Mouse (Mus musculus) limb, embryonic 14.5 days (tissue): Measurements from ENCODE around the gene Asb16. TPM values are rescaled to one million over a fixed set of nuclear protein-coding genes. Genes with fewer than 3 reads are reported as not detected.

ENCODE experiments used
- ATAC-seq: fragments of 200-750 bp; cut with Nextera tagmentation; 2 replicates; pipeline ENCODE4 v1.8.0; 2017; ENCODE audit warnings: low read depth, moderate number of reproducible peaks, moderate TSS enrichment; ENCODE audit not compliant: low FRiP score
- DNase-seq: peaks from one replicate; pipeline ENCODE4 v3.0.0-alpha.2; 2015; ENCODE audit warnings: low spot score
- H3K27ac ChIP-seq: fragments of 300-500 bp; sonication (generic); replicated peaks from 2 replicates; pipeline ENCODE4 v1.5.1; 2014; ENCODE audit warnings: low read depth, mild to moderate bottlenecking, low read length, moderate library complexity, mixed read lengths
- H3K27me3 ChIP-seq: fragments of 300-500 bp; sonication (generic); 2 replicates; pipeline ENCODE4 v1.6.1; 2014; ENCODE audit warnings: low read length, mixed read lengths; ENCODE audit not compliant: control insufficient read depth, insufficient read depth
- H3K36me3 ChIP-seq: fragments of 300-500 bp; sonication (generic); 2 replicates; pipeline ENCODE4 v1.6.1; 2014; ENCODE audit warnings: mild to moderate bottlenecking, low read length, moderate library complexity, mixed read lengths; ENCODE audit not compliant: control insufficient read depth, insufficient read depth
- H3K4me1 ChIP-seq: fragments of 300-500 bp; sonication (generic); 2 replicates; pipeline ENCODE4 v1.6.1; 2014; ENCODE audit warnings: antibody characterized with exemption, low read length, mixed read lengths; ENCODE audit not compliant: control insufficient read depth, insufficient read depth
- H3K4me2 ChIP-seq: fragments of 300-500 bp; sonication (generic); replicated peaks from 2 replicates; pipeline ENCODE4 v1.6.1; 2014; ENCODE audit warnings: low read depth, mild to moderate bottlenecking, low read length, moderate library complexity; ENCODE audit not compliant: severe bottlenecking
- H3K4me3 ChIP-seq: fragments of 300-500 bp; sonication (generic); replicated peaks from 2 replicates; pipeline ENCODE4 v1.5.1; 2014; ENCODE audit warnings: low read length
- H3K9ac ChIP-seq: fragments of 300-500 bp; sonication (generic); 2 replicates; pipeline ENCODE4 v1.6.1; 2014; ENCODE audit warnings: mild to moderate bottlenecking, low read depth, low read length, moderate library complexity; ENCODE audit not compliant: severe bottlenecking
- H3K9me3 ChIP-seq: fragments of 300-500 bp; sonication (generic); 2 replicates; pipeline ENCODE4 v1.6.1; 2016; ENCODE audit warnings: low read length; ENCODE audit not compliant: control insufficient read depth
- POLR2A ChIP-seq: fragments of 200-500 bp; IDR thresholded peaks from 2 replicates; pipeline ENCODE4 v1.8.0; 2012; ENCODE audit warnings: inconsistent platforms, mild to moderate bottlenecking, moderate library complexity, borderline replicate concordance; ENCODE audit not compliant: insufficient read depth, insufficient read length; ENCODE audit errors: extremely low read depth
- WGBS: fragments of 180-500 bp; shearing (Covaris S2); extraction: QIAGEN DNeasy Blood & Tissue Kit; methylation state at CpG from one replicate; pipeline ENCODE4 v1.1.7; 2014; 5-methylcytosine and 5-hydroxymethylcytosine counted together
- polyA plus RNA-seq, 2 experiments: library from polyadenylated mRNA; depleted of rRNA in 1 of 2; stranded (reverse) in 1 of 2; unstranded in 1 of 2; fragments of >200 nt; fragmentation: Nextera tagmentation in 1 of 2; extraction: Ambion mirVana in 1 of 2; gene quantifications; 2 replicates each; pipeline versions ENCODE4 v1.2.1 to v1.2.3; 2012 to 2014

The Asb16 gene
- 2.2 and 2.8 TPM in 2 replicates for polyA plus RNA-seq (2012; rRNA removed)
- polyA plus RNA-seq (2014; fragmentation: Nextera tagmentation; extraction: Ambion mirVana), result 0.25 and 0.48 TPM in 2 replicates

DNA sequence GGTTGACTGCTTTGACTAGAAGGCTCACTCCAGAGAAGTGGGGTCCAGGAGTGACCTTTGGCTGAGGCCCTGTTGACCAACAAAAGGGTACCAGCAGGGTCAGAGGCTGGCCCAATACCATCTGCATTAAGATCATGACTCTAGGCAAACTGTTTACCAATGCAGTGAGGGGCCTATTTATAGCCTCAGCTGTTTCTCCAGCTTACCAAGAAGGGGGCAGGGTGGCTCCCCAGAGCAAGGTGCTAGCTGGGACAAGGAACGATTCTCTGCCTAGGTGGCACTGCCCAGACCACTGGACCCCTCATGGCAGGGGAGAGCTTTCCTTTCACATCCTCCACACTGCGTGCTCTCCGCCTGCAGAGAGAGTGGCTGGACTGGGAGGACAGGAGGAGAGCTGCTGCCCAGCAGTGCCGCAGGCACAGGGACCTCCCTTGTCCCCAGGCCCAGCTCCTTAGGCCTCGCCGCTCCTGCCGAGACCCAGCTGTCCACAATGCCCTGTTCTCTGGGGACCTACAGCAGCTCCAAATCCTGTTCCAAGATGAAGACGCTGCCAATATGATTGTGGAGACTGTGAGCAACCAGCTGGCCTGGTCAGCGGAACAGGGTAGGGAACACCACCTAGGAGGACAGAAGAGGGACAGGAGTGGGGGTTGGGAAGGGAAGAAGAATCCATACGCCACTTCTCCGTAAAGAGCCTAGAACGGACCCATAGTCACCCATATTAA, at the start of gene Asb16:
Asb16 (plus strand) TSS at position 224 of the 725 bp plus-strand sequence.
- no peak for ATAC-seq
- no peak for TF ChIP-seq POLR2A
- WGBS, result 86% methylated on average over 12 of the region's 12 CpGs

DNA sequence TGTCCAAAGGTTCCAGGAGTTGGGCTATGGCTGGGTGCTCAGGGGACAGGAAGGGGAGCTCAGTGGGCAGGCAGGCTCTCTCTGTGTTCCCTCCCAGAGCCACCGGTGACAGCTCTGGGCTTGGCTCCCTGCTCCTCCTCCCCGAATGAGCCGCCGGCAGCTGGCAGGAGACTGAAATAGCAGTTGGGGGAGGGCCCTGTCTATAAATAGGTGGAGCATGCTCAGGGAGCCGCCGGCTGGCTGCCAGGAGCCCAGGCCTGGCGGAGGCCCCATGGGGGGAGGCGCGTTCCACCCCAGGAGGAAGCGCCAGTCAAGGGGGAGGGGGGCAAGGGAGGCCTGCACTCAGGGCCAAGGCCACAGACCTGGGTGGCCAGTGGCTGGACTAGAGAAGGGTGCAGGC, 49.8 kb upstream of the Asb16 start:
- H3K9ac ChIP-seq, result peak overlapping the region; percentile 51
- ATAC-seq (peak; percentile 66), DNase-seq (peak; percentile 93)
- no peaks in the 10 kb centered on the region for H3K9me3 ChIP-seq
- H3K4me3 ChIP-seq, result peak overlapping the region; percentile 41
- peaks cover 23% of the 10 kb centered on the region for H3K36me3 ChIP-seq
- peak overlapping the region; percentile 78 for H3K4me2 ChIP-seq
- WGBS, result 0% methylated on average over 10 of the region's 10 CpGs
- peak overlapping the region; percentile 68 for H3K27ac ChIP-seq
- peak; percentile 40; the same call in 1 of the 2 replicates for TF ChIP-seq POLR2A
- no peaks in the 10 kb centered on the region for H3K27me3 ChIP-seq
- H3K4me1 ChIP-seq, result peaks cover 62% of the 10 kb centered on the region

More for the DNA sequence above, at the start of gene Asb16:
- H3K4me2 ChIP-seq, result no peak within 1 kb of the TSS
- no peaks in the 10 kb centered on the region for H3K27me3 ChIP-seq
- no peaks in the 10 kb centered on the region for H3K9me3 ChIP-seq
- peaks cover 7% of the 10 kb centered on the region; the same call in 1 of the 2 replicates for H3K4me1 ChIP-seq
- DNase-seq, result no peak
- peak within 1 kb of the TSS; percentile 25; the same call in 1 of the 2 replicates for H3K9ac ChIP-seq
- no peak within 1 kb of the TSS for H3K4me3 ChIP-seq
- no peak within 1 kb of the TSS for H3K27ac ChIP-seq
- H3K36me3 ChIP-seq, result peaks cover 4% of the 10 kb centered on the region; the same call in 1 of the 2 replicates

DNA sequence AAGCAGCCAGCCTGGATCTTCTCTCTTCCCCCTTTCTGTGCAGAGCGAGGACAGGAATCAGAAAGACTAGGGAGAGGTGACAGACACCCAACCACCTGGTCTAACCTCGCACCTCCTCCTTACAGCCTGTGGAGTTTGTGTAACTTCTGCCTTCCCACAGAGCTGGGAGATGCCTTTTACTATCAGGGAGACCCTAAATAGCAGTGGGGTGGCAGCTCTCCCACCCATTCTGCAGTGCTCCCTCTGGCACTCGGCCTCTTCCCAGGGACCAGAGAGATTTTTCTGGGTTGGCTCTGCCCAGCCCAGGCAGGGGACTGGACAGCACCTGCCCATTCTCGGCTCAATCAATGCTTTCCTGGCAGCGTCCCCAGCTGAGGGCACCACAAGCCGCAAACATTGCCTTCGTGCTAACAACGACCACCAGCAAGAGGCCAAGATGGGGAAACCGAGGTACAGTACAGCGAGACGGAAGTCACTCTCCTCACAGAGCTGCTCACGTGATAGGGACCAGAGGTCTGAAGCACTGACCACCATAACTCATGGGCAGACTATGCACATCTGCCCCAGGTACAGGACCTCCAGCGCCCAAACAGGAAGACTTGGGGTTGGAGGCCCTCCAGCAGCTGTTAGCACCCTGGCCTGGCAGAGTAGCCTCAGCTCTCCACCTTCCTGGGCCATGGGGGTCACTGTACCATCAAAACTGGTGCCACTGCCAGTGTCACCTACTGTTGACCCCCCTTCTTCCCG, 49.1 kb upstream of the Asb16 start:
- H3K4me1 ChIP-seq, result peaks cover 63% of the 10 kb centered on the region
- H3K4me2 ChIP-seq, result peak overlapping the region; percentile 78
- DNase-seq (no peak), ATAC-seq (no peak)
- no peak for TF ChIP-seq POLR2A
- WGBS, result 54% methylated on average over 13 of the region's 14 CpGs
- peak overlapping the region; percentile 51; the same call in 1 of the 2 replicates for H3K9ac ChIP-seq
- H3K4me3 ChIP-seq, result peak overlapping the region; percentile 41; the same call in 1 of the 2 replicates
- no peaks in the 10 kb centered on the region for H3K9me3 ChIP-seq
- peak overlapping the region; percentile 68 for H3K27ac ChIP-seq
- peaks cover 23% of the 10 kb centered on the region for H3K36me3 ChIP-seq
- H3K27me3 ChIP-seq, result no peaks in the 10 kb centered on the region

DNA sequence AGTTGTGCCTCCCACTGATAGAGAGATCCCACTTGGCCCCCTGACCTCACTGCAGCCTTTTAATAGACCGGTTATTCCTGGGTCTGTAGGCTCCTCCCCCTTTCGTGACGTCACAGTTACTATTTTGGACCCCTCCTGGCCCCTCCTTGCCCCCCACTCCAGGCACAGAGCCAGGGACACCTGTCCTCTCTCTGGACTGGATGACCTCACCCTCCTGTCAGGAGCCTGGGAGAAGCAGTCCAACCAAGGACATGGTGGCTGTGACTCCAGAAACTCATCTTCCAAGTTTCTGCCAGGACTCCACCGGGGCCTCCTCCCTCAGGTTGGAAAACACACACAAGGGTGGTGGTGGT, 48.6 kb upstream of the Asb16 start:
- Histone ChIP-seq H3K4me3 (no peak overlapping the region), H3K4me2 (no peak overlapping the region), H3K4me1 (peaks cover 63% of the 10 kb centered on the region), H3K27ac (no peak overlapping the region), H3K9ac (no peak overlapping the region), H3K36me3 (peaks cover 26% of the 10 kb centered on the region), H3K9me3 (no peaks in the 10 kb centered on the region), H3K27me3 (no peaks in the 10 kb centered on the region)
- 73% methylated on average over 4 of the region's 4 CpGs for WGBS
- no peak for TF ChIP-seq POLR2A
- no peak for DNase-seq
- no peak for ATAC-seq

DNA sequence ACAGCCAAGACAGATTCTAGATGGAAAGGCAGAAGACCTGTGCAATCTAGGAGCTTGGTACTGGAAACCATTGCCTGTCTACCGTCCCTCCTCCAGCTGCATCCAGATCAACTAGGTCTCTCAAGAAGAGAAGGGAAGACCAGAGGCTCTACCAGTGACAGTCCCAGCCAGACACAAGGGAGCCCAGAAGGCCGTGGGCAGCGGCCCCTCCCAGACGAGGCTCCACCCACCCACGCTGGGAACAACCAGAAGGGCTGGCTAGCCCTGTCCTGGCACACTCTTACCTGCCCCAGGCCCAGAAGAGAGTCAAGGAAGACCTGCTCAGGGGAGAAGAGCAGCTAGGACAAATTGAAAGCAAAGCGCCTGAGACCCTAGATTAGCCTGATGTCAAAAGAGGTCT, 48.1 kb upstream of the Asb16 start:
- H3K4me3 ChIP-seq, result no peak overlapping the region
- no peak for ATAC-seq
- H3K27ac ChIP-seq, result no peak overlapping the region
- H3K27me3 ChIP-seq, result no peaks in the 10 kb centered on the region
- peaks cover 26% of the 10 kb centered on the region for H3K36me3 ChIP-seq
- H3K9ac ChIP-seq, result no peak overlapping the region
- H3K9me3 ChIP-seq, result no peaks in the 10 kb centered on the region
- DNase-seq, result no peak
- H3K4me1 ChIP-seq, result peaks cover 60% of the 10 kb centered on the region
- H3K4me2 ChIP-seq, result no peak overlapping the region
- WGBS, result 52% methylated on average over 6 of the region's 6 CpGs
- no peak for TF ChIP-seq POLR2A
